Mouse (Mus musculus) kidney, embryonic 15.5 days (tissue): ENCODE measurements around the gene Il16. TPM values are rescaled to one million over a fixed set of nuclear protein-coding genes. Genes with fewer than 3 reads are reported as not detected.

Experiments
- ATAC-seq: fragments of 200-750 bp; cut with Nextera tagmentation; replicated peaks from 2 replicates; pipeline ENCODE4 v1.8.0; 2017; ENCODE audit warnings: moderate TSS enrichment; ENCODE audit not compliant: low FRiP score
- H3K27ac ChIP-seq: fragments of 300-500 bp; sonication (generic); 2 replicates; pipeline ENCODE4 v1.5.1; 2015; ENCODE audit warnings: mild to moderate bottlenecking, inconsistent platforms
- H3K27me3 ChIP-seq: fragments of 300-500 bp; sonication (generic); 2 replicates; pipeline ENCODE4 v1.6.1; 2015; ENCODE audit warnings: inconsistent platforms
- H3K36me3 ChIP-seq: fragments of 300-500 bp; sonication (generic); 2 replicates; pipeline ENCODE4 v1.6.1; 2015; ENCODE audit warnings: inconsistent platforms
- H3K4me1 ChIP-seq: fragments of 300-500 bp; sonication (generic); 2 replicates; pipeline ENCODE4 v1.6.1; 2015; ENCODE audit warnings: inconsistent platforms
- H3K4me2 ChIP-seq: fragments of 300-500 bp; sonication (generic); 2 replicates; pipeline ENCODE4 v1.6.1; 2015; ENCODE audit warnings: moderate library complexity, mild to moderate bottlenecking, inconsistent platforms
- H3K4me3 ChIP-seq: fragments of 300-500 bp; sonication (generic); replicated peaks from 2 replicates; pipeline ENCODE4 v1.5.1; 2015; ENCODE audit warnings: mild to moderate bottlenecking, inconsistent platforms
- H3K9ac ChIP-seq: fragments of 300-500 bp; sonication (generic); 2 replicates; pipeline ENCODE4 v1.6.1; 2015; ENCODE audit warnings: mild to moderate bottlenecking, inconsistent platforms
- H3K9me3 ChIP-seq: fragments of 300-500 bp; sonication (generic); replicated peaks from 2 replicates; pipeline ENCODE4 v1.6.1; 2016; ENCODE audit warnings: inconsistent platforms
- WGBS: fragments of 180-500 bp; shearing (Covaris S2); methylation state at CpG from one replicate; pipeline ENCODE4 v1.1.7; 2015; ENCODE audit warnings: mixed read lengths; 5-methylcytosine and 5-hydroxymethylcytosine counted together
- polyA plus RNA-seq: library from polyadenylated mRNA; unstranded; fragments of >200 nt; fragmentation: Nextera tagmentation; extraction: Ambion mirVana; gene quantifications from 2 replicates; pipeline ENCODE4 v1.2.1, GENCODE M21; 2015

Il16 gene
- polyA plus RNA-seq, 1 experiment from 2014 or later = 4.0 TPM

GRCm38 (mm10) chr7:83633856-83634255 is 111.7 kb downstream of the Il16 start:
- Histone ChIP-seq H3K36me3 (peaks cover 20% of the 10 kb centered on the region; the same call in 1 of the 2 replicates), H3K4me1 (peaks cover 31% of the 10 kb centered on the region), H3K27ac (no peak overlapping the region), H3K4me2 (no peak overlapping the region), H3K27me3 (no peaks in the 10 kb centered on the region), H3K9me3 (no peaks in the 10 kb centered on the region), H3K4me3 (no peak overlapping the region), H3K9ac (no peak overlapping the region)
- no peak for ATAC-seq
- 92% methylated on average over 6 of the region's 6 CpGs for WGBS

DNA sequence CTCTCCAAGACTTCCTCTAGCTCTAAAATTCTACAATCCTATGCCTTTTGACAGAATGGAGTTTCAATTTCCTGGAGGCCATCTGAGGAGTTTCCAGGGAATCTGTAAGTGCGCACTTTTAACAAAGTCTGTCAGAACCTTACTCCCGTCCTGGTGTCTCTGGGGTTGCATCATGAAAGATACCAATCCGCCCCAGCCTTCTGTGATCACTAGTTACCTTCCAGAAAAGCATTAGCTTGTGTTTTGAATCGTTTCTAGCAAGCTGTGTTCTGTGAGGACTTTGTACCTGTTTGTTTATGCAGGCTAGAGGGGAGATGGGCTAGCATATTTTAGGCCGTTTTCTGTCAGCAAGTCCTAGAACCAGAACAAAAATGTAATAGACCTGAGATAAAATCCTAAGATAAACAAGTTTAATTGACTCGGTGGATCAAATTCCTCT is 112.8 kb downstream of the Il16 start:
- no peak for ATAC-seq
- Histone ChIP-seq H3K4me2 (peak overlapping the region; percentile 74), H3K27me3 (no peaks in the 10 kb centered on the region), H3K9ac (0 out of 2 replicates have a peak overlapping the region, but pooled peaks have one; percentile 74), H3K36me3 (peaks cover 15% of the 10 kb centered on the region; the same call in 1 of the 2 replicates), H3K4me1 (peaks cover 31% of the 10 kb centered on the region), H3K27ac (no peak overlapping the region), H3K4me3 (peak overlapping the region; percentile 64), H3K9me3 (no peaks in the 10 kb centered on the region)
- 40% methylated on average over 6 of the region's 6 CpGs for WGBS

DNA sequence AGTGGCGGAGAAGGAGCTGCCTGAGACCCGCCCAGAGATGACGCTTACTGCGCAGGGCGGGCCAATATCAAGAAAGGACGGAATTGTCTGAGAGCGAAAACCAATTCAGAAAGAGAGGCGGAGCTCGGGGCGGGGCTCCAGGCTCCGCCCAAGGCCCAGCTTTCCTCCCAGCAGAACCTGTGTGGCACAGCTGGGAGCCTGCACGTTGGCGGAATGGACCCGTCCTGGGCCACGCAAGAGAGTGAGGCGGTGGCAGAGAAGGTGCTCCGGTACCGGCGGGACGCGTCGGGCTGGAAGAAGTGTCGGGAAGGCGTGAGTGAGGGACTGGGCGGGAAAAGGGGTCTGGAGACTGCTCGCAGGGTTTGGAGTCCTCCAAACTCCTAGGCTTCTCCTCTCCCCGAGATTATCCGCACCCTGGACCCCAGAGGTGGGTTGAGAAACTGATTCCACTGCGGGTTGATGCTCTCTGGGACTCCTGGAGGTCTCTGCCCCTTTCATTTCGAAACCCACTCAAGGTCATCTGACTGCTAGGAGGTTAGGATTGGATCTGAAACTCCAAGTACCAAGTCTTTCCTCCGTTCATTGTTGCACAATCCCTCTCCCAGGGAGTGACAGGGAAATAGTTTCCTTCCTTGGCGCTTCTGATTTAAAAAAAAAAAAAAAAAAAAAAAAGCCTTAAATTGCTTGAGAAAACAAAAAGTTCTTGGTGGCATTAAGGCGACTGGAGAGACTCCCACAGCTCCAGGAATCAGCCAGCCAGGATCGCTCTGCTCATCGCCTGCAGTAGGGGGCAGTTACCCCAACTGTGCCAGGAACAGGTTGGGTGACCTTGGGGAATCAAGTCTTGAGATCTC is 113.5 kb downstream of the Il16 start, which contains the start of gene Stard5:
Gene Stard5, plus strand, starts transcription at position 132 of the 854 bp plus-strand sequence.
- no peaks in the 10 kb centered on the region for H3K9me3 ChIP-seq
- under 1% methylated on average over 35 of the region's 35 CpGs for WGBS
- peak; percentile 98 for ATAC-seq
- peaks cover 10% of the 10 kb centered on the region; the same call in 1 of the 2 replicates for H3K36me3 ChIP-seq
- peaks cover 31% of the 10 kb centered on the region for H3K4me1 ChIP-seq
- peak within 1 kb of the TSS; percentile 78 for H3K27ac ChIP-seq
- peak within 1 kb of the TSS; percentile 64 for H3K4me3 ChIP-seq
- no peaks in the 10 kb centered on the region for H3K27me3 ChIP-seq
- peak within 1 kb of the TSS; percentile 74 for H3K9ac ChIP-seq
- H3K4me2 ChIP-seq = peak within 1 kb of the TSS; percentile 74

DNA sequence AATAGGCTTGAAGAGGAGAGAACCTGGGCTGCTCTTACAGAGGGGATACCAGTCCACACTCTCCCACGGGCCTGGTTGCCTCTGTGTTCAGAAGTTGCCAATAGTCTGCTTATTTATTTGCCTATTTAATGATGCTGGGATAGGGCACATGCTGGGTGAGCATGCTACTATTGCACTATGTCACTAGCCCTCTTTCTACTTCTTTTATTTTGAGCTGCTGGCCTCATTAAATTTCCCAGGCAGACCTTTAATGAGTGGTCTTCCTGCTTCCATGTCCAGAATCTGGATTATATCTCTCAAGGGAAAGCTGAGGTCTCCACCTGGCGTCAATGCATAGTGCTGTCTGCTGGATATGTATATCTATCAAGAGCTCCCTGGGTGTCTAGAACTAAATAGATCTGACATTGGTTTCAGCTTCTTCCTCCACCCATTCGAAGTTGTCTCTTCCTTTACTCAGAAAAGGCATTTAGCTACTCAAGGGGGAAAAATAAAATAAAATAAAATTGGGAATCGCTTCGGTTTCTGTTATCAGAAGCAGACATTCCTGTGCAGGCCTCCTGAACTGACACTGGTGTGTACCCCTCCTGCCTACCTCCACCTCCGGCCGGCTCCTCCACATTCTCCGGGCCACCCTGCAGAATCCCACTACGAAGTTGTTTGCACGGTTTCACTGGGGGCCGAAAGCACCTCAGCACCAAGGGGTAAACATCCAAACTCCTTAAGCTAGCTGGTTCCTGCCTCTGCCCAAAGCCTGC is 114.3 kb downstream of the Il16 start:
- 0 out of 2 replicates have a peak, but pooled peaks have one; percentile 24 for ATAC-seq
- peak overlapping the region; percentile 58 for H3K9ac ChIP-seq

DNA sequence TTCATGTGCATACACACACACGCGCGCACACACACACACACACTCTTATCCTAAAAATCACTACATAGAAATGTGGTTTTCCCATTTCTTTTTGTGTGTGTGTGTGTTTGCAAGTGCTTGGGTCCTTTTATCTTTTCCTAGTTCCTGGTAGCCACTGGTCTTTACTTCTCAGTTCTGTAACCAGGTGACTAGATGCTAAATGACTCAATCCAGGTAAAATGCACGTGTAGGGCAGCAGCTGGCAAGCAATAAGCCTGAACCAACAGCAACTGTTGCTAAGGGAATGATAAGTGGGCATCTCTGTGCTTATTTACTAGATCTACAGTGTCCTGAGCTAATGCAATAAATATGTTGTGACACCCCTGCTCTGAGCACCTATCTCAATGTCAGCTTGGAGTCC is 118.2 kb downstream of the Il16 start:
- Histone ChIP-seq H3K4me1 (peaks cover 9% of the 10 kb centered on the region), H3K9me3 (no peaks in the 10 kb centered on the region), H3K27me3 (no peaks in the 10 kb centered on the region), H3K9ac (no peak overlapping the region), H3K36me3 (no peaks in the 10 kb centered on the region), H3K27ac (no peak overlapping the region), H3K4me2 (no peak overlapping the region), H3K4me3 (no peak overlapping the region)
- 75% methylated on average over 4 of the region's 4 CpGs for WGBS
- no peak for ATAC-seq

More for the DNA sequence above, 114.3 kb downstream of the Il16 start:
- WGBS = 10% methylated on average over 11 of the region's 11 CpGs
- Histone ChIP-seq H3K27me3 (no peaks in the 10 kb centered on the region), H3K4me3 (peak overlapping the region; percentile 64), H3K9me3 (no peaks in the 10 kb centered on the region), H3K4me1 (peaks cover 31% of the 10 kb centered on the region), H3K27ac (peak overlapping the region; percentile 74), H3K4me2 (peak overlapping the region; percentile 74), H3K36me3 (peaks cover 2% of the 10 kb centered on the region; the same call in 1 of the 2 replicates)

- H3K27me3 ChIP-seq = no peaks in the 10 kb centered on the region
- H3K4me2 ChIP-seq = no peak overlapping the region
- no peak overlapping the region for H3K4me3 ChIP-seq
- peaks cover 9% of the 10 kb centered on the region for H3K4me1 ChIP-seq
- H3K36me3 ChIP-seq = no peaks in the 10 kb centered on the region
- H3K9ac ChIP-seq = no peak overlapping the region
- 54% methylated on average over 8 of the region's 8 CpGs for WGBS
- H3K27ac ChIP-seq = no peak overlapping the region
- ATAC-seq = no peak
- no peaks in the 10 kb centered on the region for H3K9me3 ChIP-seq
These were observed 118.8 kb downstream of the Il16 start for GRCm38 (mm10) chr7:83626557-83627257.

GRCm38 (mm10) chr7:83624065-83624464 is 121.5 kb downstream of the Il16 start:
- H3K27ac ChIP-seq = no peak overlapping the region
- no peaks in the 10 kb centered on the region for H3K27me3 ChIP-seq
- no peak for ATAC-seq
- H3K4me1 ChIP-seq = no peaks in the 10 kb centered on the region
- H3K4me3 ChIP-seq = no peak overlapping the region
- no peak overlapping the region for H3K4me2 ChIP-seq
- no peaks in the 10 kb centered on the region for H3K36me3 ChIP-seq
- WGBS = 73% methylated on average over 1 of the region's 1 CpGs
- no peak overlapping the region for H3K9ac ChIP-seq
- no peaks in the 10 kb centered on the region for H3K9me3 ChIP-seq

GRCm38 (mm10) chr7:83622582-83622981 is 122.9 kb downstream of the Il16 start:
- H3K27ac ChIP-seq = no peak overlapping the region
- no peaks in the 10 kb centered on the region for H3K9me3 ChIP-seq
- H3K27me3 ChIP-seq = no peaks in the 10 kb centered on the region
- no peaks in the 10 kb centered on the region for H3K36me3 ChIP-seq
- no peak overlapping the region for H3K9ac ChIP-seq
- H3K4me3 ChIP-seq = no peak overlapping the region
- H3K4me1 ChIP-seq = no peaks in the 10 kb centered on the region; the same call in 1 of the 2 replicates
- no peak overlapping the region for H3K4me2 ChIP-seq
- ATAC-seq = no peak
- WGBS = 83% methylated on average over 6 of the region's 6 CpGs

GRCm38 (mm10) chr7:83618709-83619108 is 126.8 kb downstream of the Il16 start:
- H3K27ac ChIP-seq = no peak overlapping the region

DNA sequence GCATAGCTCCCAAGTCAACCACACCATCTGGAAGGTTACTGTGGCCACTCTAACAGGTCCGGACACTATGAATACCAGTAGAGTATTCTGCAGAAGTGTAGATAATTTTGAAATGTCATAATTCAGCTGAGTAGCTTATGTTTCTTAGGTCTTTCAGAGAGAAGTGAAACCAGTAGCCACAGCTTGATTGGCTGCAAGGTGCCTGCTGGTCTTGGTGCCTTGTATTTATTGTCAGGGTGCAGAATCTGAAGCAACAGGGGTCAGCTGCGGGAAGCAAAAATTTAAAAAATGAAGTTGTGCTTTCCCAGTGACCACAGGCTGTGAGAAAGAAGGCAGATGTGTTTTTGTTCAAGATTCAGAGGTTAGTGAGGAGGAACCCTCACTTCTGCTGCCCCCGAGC is 129.3 kb downstream of the Il16 start:
- H3K27me3 ChIP-seq = no peaks in the 10 kb centered on the region
- H3K27ac ChIP-seq = no peak overlapping the region
- no peaks in the 10 kb centered on the region for H3K36me3 ChIP-seq
- H3K9me3 ChIP-seq = no peaks in the 10 kb centered on the region
- no peak overlapping the region for H3K4me3 ChIP-seq
- H3K4me2 ChIP-seq = no peak overlapping the region
- H3K9ac ChIP-seq = no peak overlapping the region
- peaks cover 11% of the 10 kb centered on the region for H3K4me1 ChIP-seq
- WGBS = 70% methylated on average over 3 of the region's 3 CpGs
- no peak for ATAC-seq

More at GRCm38 (mm10) chr7:83618709-83619108, 126.8 kb downstream of the Il16 start:
- no peak overlapping the region for H3K4me2 ChIP-seq
- no peaks in the 10 kb centered on the region for H3K36me3 ChIP-seq
- no peak overlapping the region for H3K4me3 ChIP-seq
- H3K27me3 ChIP-seq = no peaks in the 10 kb centered on the region
- no peak for ATAC-seq
- 86% methylated on average over 1 of the region's 1 CpGs for WGBS
- no peak overlapping the region for H3K9ac ChIP-seq
- H3K9me3 ChIP-seq = no peaks in the 10 kb centered on the region
- peaks cover 11% of the 10 kb centered on the region for H3K4me1 ChIP-seq

DNA sequence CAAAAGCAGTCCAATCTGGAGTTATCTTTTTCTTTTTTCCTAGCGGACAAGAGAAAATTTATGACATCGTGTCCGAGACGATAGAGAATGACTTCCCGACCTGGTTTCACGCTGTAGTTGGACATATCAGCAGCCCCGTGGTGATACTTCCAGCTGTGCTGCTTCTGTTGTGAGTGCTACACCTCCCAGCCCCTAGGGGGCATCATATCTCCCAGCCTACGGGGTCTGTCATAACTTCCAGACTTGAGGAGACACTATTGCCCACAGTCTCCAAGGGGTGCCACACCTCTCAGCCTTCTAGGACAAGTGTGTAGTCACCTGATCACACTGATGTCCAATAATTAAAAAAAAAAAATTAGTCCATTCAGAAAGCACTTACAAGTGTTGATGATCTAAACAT is 129.7 kb downstream of the Il16 start:
- WGBS = 74% methylated on average over 8 of the region's 8 CpGs

More for the DNA sequence above, 129.7 kb downstream of the Il16 start:
- no peak overlapping the region for H3K4me2 ChIP-seq
- H3K9me3 ChIP-seq = no peaks in the 10 kb centered on the region
- no peaks in the 10 kb centered on the region for H3K27me3 ChIP-seq
- H3K4me3 ChIP-seq = no peak overlapping the region
- no peak overlapping the region for H3K9ac ChIP-seq
- ATAC-seq = no peak
- no peaks in the 10 kb centered on the region for H3K36me3 ChIP-seq
- peaks cover 11% of the 10 kb centered on the region for H3K4me1 ChIP-seq
- no peak overlapping the region for H3K27ac ChIP-seq
